Mouse (Mus musculus): ENCODE measurements around the gene Gm10112.
A peak's percentile ranks its signal among the peaks of the same experiment; 100 is the strongest.

Gm10112 gene

DNA sequence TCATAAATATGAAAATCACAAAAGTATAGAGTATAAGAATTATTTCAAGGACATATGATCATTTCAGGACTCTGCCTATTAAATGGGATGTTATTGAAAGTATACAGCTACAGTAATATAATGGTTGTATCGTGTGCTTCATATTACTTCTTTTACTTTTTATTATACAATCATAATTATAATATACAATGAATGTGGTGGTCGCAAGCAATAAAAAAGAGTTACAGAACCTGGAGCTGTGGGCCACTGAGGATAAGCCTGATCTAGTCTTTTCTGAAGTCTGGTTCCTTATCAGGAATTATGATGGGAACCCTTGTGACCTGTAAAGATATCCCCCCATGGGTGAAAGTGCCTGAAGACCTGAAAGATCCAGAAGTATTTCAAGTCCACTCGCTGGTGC is at the start of gene Gm10112:
Gene Gm10112 (plus strand): TSS at position 301 of the 400 bp plus-strand sequence.
- DNase-seq = no peak

DNA sequence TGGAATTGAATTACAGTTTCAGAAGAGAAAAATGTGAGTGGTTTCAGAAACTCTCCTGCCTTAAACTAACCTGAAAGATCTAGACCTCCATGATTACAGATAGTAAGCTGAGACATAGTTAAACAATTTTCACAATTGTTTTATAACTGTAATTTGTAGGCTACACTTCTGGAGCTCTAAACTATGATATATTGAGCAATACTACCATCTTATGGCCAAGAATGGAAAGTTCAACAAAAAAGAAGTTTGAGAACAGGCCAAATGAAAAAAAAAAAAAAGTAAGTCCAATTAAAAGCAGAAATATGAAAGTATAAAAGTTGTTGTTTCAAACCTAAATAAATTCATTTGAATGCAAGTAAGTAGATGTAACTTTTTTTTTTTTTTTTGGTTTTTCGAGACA is 21.4 kb downstream of the Gm10112 start:
- no peak for DNase-seq

DNA sequence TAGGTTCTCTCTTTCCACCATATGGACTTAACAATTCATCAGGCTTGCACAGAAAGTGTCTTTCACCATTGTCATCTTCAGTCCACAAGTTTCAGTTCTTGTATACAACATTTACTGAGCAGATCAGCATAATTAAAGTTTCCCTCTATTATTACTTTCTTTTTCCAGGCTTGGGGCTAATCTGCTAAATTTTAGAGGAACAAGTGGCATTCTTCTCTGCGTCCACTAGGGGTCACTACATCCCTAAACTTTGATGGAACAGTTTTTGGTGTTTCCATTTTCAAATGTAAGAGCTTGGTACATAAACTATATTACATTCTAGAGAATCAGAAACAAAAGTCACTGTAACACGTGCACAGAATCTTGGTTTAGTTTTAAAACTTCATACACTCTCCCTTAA is 28.2 kb downstream of the Gm10112 start:
- DNase-seq = no peak

DNA sequence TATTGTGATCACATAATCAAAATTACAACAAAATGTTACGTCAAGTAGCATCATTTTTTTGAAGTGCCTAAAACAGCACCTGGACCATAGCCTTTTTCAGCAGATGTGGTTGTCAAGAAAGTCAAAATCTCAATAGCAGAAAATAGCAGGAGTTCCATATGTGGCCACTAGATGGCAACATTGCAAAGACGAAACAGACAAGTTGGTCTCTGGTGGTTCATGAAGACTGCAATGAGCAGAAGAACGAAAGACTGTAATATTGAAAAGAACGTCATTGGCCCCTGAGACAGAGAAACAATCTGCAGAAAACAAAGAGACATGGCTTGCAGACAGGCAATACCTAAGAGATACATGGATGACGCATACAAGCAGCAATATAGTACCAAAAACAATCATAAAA is 42.1 kb downstream of the Gm10112 start:
- peak; percentile 18 to 29 for DNase-seq
